Mouse (Mus musculus) 3134 (cell line): ENCODE results near the gene Ang.

Experiments used
- DNase-seq: peaks from one replicate; pipeline ENCODE4 v3.0.0-alpha.2; 2011; ENCODE audit warnings: low spot score; ENCODE audit not compliant: insufficient read length; ENCODE audit errors: extremely low read depth

The Ang gene

GRCm38 (mm10) chr14:51127648-51128258, 36.8 kb downstream of the Ang start:
- DNase-seq: no peak

GRCm38 (mm10) chr14:51128775-51129623, 38.0 kb downstream of the Ang start:
- no peak for DNase-seq

- no peak for DNase-seq
These were observed 38.6 kb downstream of the Ang start for GRCm38 (mm10) chr14:51129624-51129975.

- no peak for DNase-seq
These were observed 39.5 kb downstream of the Ang start for GRCm38 (mm10) chr14:51130315-51130940.

- DNase-seq: no peak
These were observed 40.3 kb downstream of the Ang start for GRCm38 (mm10) chr14:51131086-51131815.

GRCm38 (mm10) chr14:51132372-51132771, 41.4 kb downstream of the Ang start:
- no peak for DNase-seq

GRCm38 (mm10) chr14:51140342-51140741, 49.4 kb downstream of the Ang start:
- DNase-seq: no peak

GRCm38 (mm10) chr14:51142119-51142518, 51.2 kb downstream of the Ang start:
- DNase-seq: no peak

- no peak for DNase-seq
These were observed 51.6 kb downstream of the Ang start for GRCm38 (mm10) chr14:51142568-51142967.

- DNase-seq: no peak
These were observed 52.3 kb downstream of the Ang start for GRCm38 (mm10) chr14:51143287-51143686.

GRCm38 (mm10) chr14:51143937-51144336, 53.0 kb downstream of the Ang start:
- DNase-seq: no peak

- DNase-seq: no peak
These were observed 53.5 kb downstream of the Ang start for GRCm38 (mm10) chr14:51144451-51144850.

GRCm38 (mm10) chr14:51145521-51145920, 54.6 kb downstream of the Ang start:
- DNase-seq: no peak

GRCm38 (mm10) chr14:51146685-51147084, 55.7 kb downstream of the Ang start, which contains the start of gene Rnase1:
Rnase1 (minus strand) TSS chr14:51146785.
- no peak for DNase-seq

GRCm38 (mm10) chr14:51148006-51148405, 57.1 kb downstream of the Ang start:
- no peak for DNase-seq

- DNase-seq: no peak
These were observed 58.2 kb downstream of the Ang start for GRCm38 (mm10) chr14:51149164-51149563.

- DNase-seq: no peak
These were observed 59.4 kb downstream of the Ang start for GRCm38 (mm10) chr14:51150206-51150831.
